1 mouse cellular context compared by ENCODE assay signal in the genomic region with DNA sequence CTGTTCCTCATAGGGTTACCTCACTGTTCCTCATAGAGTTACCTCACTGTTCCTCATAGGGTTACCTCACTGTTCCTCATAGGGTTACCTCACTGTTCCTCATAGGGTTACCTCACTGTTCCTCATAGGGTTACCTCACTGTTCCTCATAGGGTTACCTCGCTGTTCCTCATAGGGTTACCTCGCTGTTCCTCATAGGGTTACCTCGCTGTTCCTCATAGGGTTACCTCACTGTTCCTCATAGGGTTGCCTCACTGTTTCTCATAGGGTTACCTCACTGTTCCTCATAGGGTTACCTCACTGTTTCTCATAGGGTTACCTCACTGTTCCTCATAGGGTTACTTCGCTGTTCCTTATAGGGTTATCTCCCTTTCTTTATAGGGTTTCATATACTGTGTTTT. TPM values are rescaled to one million over a fixed set of nuclear protein-coding genes. Genes with fewer than 3 reads are reported as not detected.
"Had no signal": no experiment of that assay in that cellular context is flagged by ENCODE, and none has a peak within 500 bp of the region (broad histone marks: within the 10 kb centered on the region; RNA-seq: fewer than 3 reads in every experiment).

No protein-coding gene starts in this region.

RNA-seq across cellular contexts. Expression of gene Neurod6, which starts 29.9 kb away (rescaled TPM):
- total RNA-seq: neutrophil, adult 5-6 weeks had no signal
